Mouse (Mus musculus): ENCODE results near the gene Ift43. TPM values are rescaled to one million over a fixed set of nuclear protein-coding genes. Genes with fewer than 3 reads are reported as not detected.

Ift43 gene
- polyA plus RNA-seq, 1 experiment from 2014 or later = 36.4 TPM

- no peaks in the 10 kb centered on the region for H3K9me3 ChIP-seq (replicated peaks; ENCODE audit: control insufficient read depth, low read length, poor library complexity, severe bottlenecking)
- no peak overlapping the region for H3K4me3 ChIP-seq (ENCODE audit: low read depth, low read length)
- ATAC-seq = no peak
- no peak overlapping the region for H3K27ac ChIP-seq (ENCODE audit: low read length)
- 76% methylated on average over 8 of the region's 8 CpGs for whole genome bisulfite sequencing
- peaks cover 10% of the 10 kb centered on the region for H3K4me1 ChIP-seq (ENCODE audit: control insufficient read depth, insufficient read depth, low read length)
- no peaks in the 10 kb centered on the region for H3K27me3 ChIP-seq (ENCODE audit: control insufficient read depth, insufficient read depth, low read depth, low read length)
- H3K36me3 ChIP-seq (ENCODE audit: control insufficient read depth, insufficient read depth, low read length) = peaks cover 5% of the 10 kb centered on the region; the same call in 1 of the 2 replicates
- H3K4me2 ChIP-seq (ENCODE audit: low read length) = no peak overlapping the region
- H3K9ac ChIP-seq (ENCODE audit: low read depth, low read length) = no peak overlapping the region
These were observed 4.2 kb downstream of the Ift43 start for GRCm38 (mm10) chr12:86086550-86086949.

- H3K4me3 ChIP-seq (ENCODE audit: low read depth, low read length) = no peak overlapping the region
- H3K9me3 ChIP-seq (replicated peaks; ENCODE audit: control insufficient read depth, low read length, poor library complexity, severe bottlenecking) = no peaks in the 10 kb centered on the region
- WGBS = 80% methylated on average over 7 of the region's 7 CpGs
These were observed 5.7 kb downstream of the Ift43 start for GRCm38 (mm10) chr12:86088042-86088441.

GRCm38 (mm10) chr12:86090764-86091163 is 8.4 kb downstream of the Ift43 start:
- WGBS = 56% methylated on average over 4 of the region's 4 CpGs
- H3K4me1 ChIP-seq (ENCODE audit: control insufficient read depth, insufficient read depth, low read length) = 0 out of 2 replicates have a peak, but pooled peaks cover 3% of the 10 kb centered on the region
- H3K36me3 ChIP-seq (ENCODE audit: control insufficient read depth, insufficient read depth, low read length) = peaks cover 5% of the 10 kb centered on the region; the same call in 1 of the 2 replicates
- ATAC-seq = no peak
- no peak overlapping the region for H3K4me3 ChIP-seq (ENCODE audit: low read depth, low read length)
- H3K27me3 ChIP-seq (ENCODE audit: control insufficient read depth, insufficient read depth, low read depth, low read length) = no peaks in the 10 kb centered on the region
- no peak overlapping the region for H3K27ac ChIP-seq (ENCODE audit: low read length)
- H3K9ac ChIP-seq (ENCODE audit: low read depth, low read length) = no peak overlapping the region
- H3K4me2 ChIP-seq (ENCODE audit: low read length) = no peak overlapping the region
- H3K9me3 ChIP-seq (replicated peaks; ENCODE audit: control insufficient read depth, low read length, poor library complexity, severe bottlenecking) = no peaks in the 10 kb centered on the region

More at GRCm38 (mm10) chr12:86088042-86088441, 5.7 kb downstream of the Ift43 start:
- Histone ChIP-seq H3K4me2 (ENCODE audit: low read length) (no peak overlapping the region), H3K27ac (ENCODE audit: low read length) (no peak overlapping the region), H3K27me3 (ENCODE audit: control insufficient read depth, insufficient read depth, low read depth, low read length) (no peaks in the 10 kb centered on the region), H3K4me1 (ENCODE audit: control insufficient read depth, insufficient read depth, low read length) (peaks cover 7% of the 10 kb centered on the region), H3K9ac (ENCODE audit: low read depth, low read length) (no peak overlapping the region), H3K36me3 (ENCODE audit: control insufficient read depth, insufficient read depth, low read length) (peaks cover 5% of the 10 kb centered on the region; the same call in 1 of the 2 replicates)
- ATAC-seq = no peak

DNA sequence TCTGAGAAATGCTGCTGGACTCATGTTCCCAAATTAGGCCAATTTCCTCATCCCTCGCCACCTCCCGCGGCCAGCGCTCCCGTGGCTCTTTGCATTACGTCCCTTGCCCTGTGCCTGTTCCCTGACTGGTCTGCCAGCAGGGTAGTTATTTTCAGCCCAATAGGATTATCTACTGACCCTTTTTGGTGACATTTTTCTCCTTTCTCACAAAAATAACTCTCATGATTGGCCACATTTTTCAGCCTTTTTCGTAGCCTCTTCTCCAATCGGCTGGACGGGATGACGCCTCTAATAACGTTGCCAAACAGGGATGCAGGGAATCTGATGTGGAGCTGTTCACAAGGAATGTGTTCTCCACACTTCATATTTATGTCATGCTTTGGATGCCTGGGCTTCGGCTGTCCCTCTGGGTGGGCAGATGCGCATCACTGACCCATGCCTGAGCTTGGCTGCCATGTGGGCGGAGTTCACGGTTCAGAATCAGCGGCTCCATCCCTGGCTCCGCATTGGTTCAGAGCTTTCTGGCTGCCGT is 9.3 kb downstream of the Ift43 start:
- H3K4me3 ChIP-seq (ENCODE audit: low read depth, low read length) = no peak overlapping the region
- 0 out of 2 replicates have a peak, but pooled peaks cover 3% of the 10 kb centered on the region for H3K4me1 ChIP-seq (ENCODE audit: control insufficient read depth, insufficient read depth, low read length)
- 0 out of 2 replicates have a peak, but pooled peaks have one; percentile 42 for ATAC-seq
- no peaks in the 10 kb centered on the region for H3K9me3 ChIP-seq (replicated peaks; ENCODE audit: control insufficient read depth, low read length, poor library complexity, severe bottlenecking)
- peaks cover 5% of the 10 kb centered on the region; the same call in 1 of the 2 replicates for H3K36me3 ChIP-seq (ENCODE audit: control insufficient read depth, insufficient read depth, low read length)
- H3K27me3 ChIP-seq (ENCODE audit: control insufficient read depth, insufficient read depth, low read depth, low read length) = no peaks in the 10 kb centered on the region
- peak overlapping the region; percentile 41 for H3K4me2 ChIP-seq (ENCODE audit: low read length)
- peak overlapping the region; percentile 27; the same call in 1 of the 2 replicates for H3K9ac ChIP-seq (ENCODE audit: low read depth, low read length)
- WGBS = 25% methylated on average over 18 of the region's 18 CpGs
- no peak overlapping the region for H3K27ac ChIP-seq (ENCODE audit: low read length)

DNA sequence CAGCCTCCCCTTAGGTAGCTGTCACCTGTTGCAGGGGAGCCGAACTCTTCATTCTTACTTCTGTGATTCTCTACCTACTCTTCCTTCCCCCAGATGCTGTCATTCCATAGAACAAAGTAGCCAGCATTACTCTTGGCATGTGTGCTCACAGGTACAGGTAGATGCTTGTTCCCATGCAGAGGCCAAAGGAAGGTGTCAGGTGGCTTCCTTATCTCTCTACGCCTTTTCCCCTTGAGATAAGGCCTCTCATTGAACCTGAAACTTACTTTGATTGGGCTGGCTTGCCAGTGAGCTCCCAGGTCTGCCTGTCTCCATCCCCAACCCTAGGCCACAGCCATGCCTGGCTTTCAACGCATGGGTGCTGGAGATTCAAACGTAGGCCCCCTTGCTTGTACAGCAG is 11.7 kb downstream of the Ift43 start:
- Histone ChIP-seq H3K27me3 (ENCODE audit: control insufficient read depth, insufficient read depth, low read depth, low read length) (no peaks in the 10 kb centered on the region), H3K4me1 (ENCODE audit: control insufficient read depth, insufficient read depth, low read length) (peaks cover 3% of the 10 kb centered on the region; the same call in 1 of the 2 replicates), H3K9ac (ENCODE audit: low read depth, low read length) (no peak overlapping the region), H3K4me2 (ENCODE audit: low read length) (no peak overlapping the region), H3K9me3 (replicated peaks; ENCODE audit: control insufficient read depth, low read length, poor library complexity, severe bottlenecking) (no peaks in the 10 kb centered on the region), H3K27ac (ENCODE audit: low read length) (no peak overlapping the region), H3K4me3 (ENCODE audit: low read depth, low read length) (no peak overlapping the region), H3K36me3 (ENCODE audit: control insufficient read depth, insufficient read depth, low read length) (peaks cover 1% of the 10 kb centered on the region)
- 95% methylated on average over 4 of the region's 4 CpGs for WGBS
- ATAC-seq = no peak

GRCm38 (mm10) chr12:86095806-86096205 is 13.5 kb downstream of the Ift43 start:
- no peak for ATAC-seq
- Histone ChIP-seq H3K36me3 (ENCODE audit: control insufficient read depth, insufficient read depth, low read length) (no peaks in the 10 kb centered on the region; the same call in 1 of the 2 replicates), H3K4me1 (ENCODE audit: control insufficient read depth, insufficient read depth, low read length) (peaks cover 3% of the 10 kb centered on the region; the same call in 1 of the 2 replicates), H3K9ac (ENCODE audit: low read depth, low read length) (no peak overlapping the region), H3K27me3 (ENCODE audit: control insufficient read depth, insufficient read depth, low read depth, low read length) (no peaks in the 10 kb centered on the region), H3K9me3 (replicated peaks; ENCODE audit: control insufficient read depth, low read length, poor library complexity, severe bottlenecking) (no peaks in the 10 kb centered on the region), H3K4me3 (ENCODE audit: low read depth, low read length) (no peak overlapping the region), H3K27ac (ENCODE audit: low read length) (no peak overlapping the region), H3K4me2 (ENCODE audit: low read length) (no peak overlapping the region)
- WGBS = 97% methylated on average over 4 of the region's 4 CpGs

DNA sequence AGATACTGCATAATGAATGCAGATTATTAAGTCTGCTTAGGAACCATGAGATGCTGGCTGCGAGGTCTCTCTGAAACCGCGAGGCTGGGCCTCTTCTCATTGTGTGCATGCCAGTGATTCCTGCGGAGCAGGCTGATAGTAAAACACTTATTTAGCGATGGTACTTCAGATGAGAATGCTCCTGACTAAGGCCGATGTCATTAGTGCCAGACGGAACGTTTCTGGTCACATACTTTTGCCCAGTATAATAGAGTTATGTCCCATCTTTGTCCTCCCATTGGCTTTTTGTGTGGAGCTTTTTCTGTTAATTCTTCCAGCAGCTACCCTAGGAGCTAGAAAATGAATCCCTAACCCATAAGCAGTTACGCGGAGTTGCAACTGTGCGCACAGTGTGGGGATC is 15.4 kb downstream of the Ift43 start:
- Histone ChIP-seq H3K9me3 (replicated peaks; ENCODE audit: control insufficient read depth, low read length, poor library complexity, severe bottlenecking) (no peaks in the 10 kb centered on the region), H3K27ac (ENCODE audit: low read length) (no peak overlapping the region), H3K9ac (ENCODE audit: low read depth, low read length) (no peak overlapping the region), H3K4me2 (ENCODE audit: low read length) (no peak overlapping the region), H3K4me1 (ENCODE audit: control insufficient read depth, insufficient read depth, low read length) (no peaks in the 10 kb centered on the region; the same call in 1 of the 2 replicates), H3K27me3 (ENCODE audit: control insufficient read depth, insufficient read depth, low read depth, low read length) (no peaks in the 10 kb centered on the region), H3K4me3 (ENCODE audit: low read depth, low read length) (no peak overlapping the region), H3K36me3 (ENCODE audit: control insufficient read depth, insufficient read depth, low read length) (no peaks in the 10 kb centered on the region; the same call in 1 of the 2 replicates)
- WGBS = 44% methylated on average over 11 of the region's 11 CpGs
- ATAC-seq = no peak

DNA sequence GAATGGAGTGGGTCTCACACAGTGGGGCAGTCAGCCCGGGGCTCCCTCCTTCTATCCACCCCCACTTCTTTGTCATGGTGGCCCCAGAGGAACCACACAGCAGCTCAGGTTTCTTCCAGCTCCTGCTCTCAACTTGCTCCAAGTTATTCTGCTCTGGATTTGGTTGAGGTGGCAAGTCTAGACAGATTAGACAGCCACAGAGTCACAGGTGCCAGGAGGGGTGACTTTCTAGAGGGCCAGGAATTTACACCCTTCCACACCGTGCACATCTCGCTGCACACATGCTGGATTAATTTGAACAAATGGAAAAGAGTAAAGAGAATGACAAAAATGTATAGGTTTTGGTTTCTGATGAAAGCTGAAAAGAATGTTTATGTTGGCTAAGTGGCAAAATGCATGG is 18.4 kb downstream of the Ift43 start:
- Histone ChIP-seq H3K27ac (ENCODE audit: low read length) (no peak overlapping the region), H3K9ac (ENCODE audit: low read depth, low read length) (no peak overlapping the region), H3K4me2 (ENCODE audit: low read length) (no peak overlapping the region), H3K4me3 (ENCODE audit: low read depth, low read length) (no peak overlapping the region), H3K4me1 (ENCODE audit: control insufficient read depth, insufficient read depth, low read length) (peaks cover 12% of the 10 kb centered on the region), H3K9me3 (replicated peaks; ENCODE audit: control insufficient read depth, low read length, poor library complexity, severe bottlenecking) (no peaks in the 10 kb centered on the region), H3K36me3 (ENCODE audit: control insufficient read depth, insufficient read depth, low read length) (no peaks in the 10 kb centered on the region; the same call in 1 of the 2 replicates), H3K27me3 (ENCODE audit: control insufficient read depth, insufficient read depth, low read depth, low read length) (no peaks in the 10 kb centered on the region)
- ATAC-seq = no peak
- WGBS = 90% methylated on average over 3 of the region's 3 CpGs

DNA sequence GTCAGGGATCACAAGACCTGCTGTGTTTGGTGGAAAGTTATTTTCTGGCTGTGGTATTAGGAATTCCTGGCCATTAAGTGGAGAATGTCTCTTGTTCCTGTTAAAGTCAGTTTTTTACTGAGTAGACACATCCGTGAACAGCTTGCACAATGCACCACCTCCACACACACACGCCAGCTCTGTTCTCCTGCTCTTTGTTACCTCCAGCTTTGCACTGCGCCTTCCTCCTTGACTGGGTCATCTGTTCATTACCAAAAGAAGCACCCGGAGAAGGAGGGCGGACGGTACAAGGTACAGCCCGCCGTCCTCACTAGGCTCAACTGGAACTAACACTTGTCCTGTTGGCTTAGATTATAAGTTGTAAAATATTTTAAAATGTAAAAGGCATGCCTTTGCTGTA is 20.3 kb downstream of the Ift43 start:
- no peak overlapping the region for H3K4me2 ChIP-seq (ENCODE audit: low read length)
- ATAC-seq = no peak
- H3K27me3 ChIP-seq (ENCODE audit: control insufficient read depth, insufficient read depth, low read depth, low read length) = no peaks in the 10 kb centered on the region
- H3K4me1 ChIP-seq (ENCODE audit: control insufficient read depth, insufficient read depth, low read length) = peaks cover 12% of the 10 kb centered on the region
- no peak overlapping the region for H3K27ac ChIP-seq (ENCODE audit: low read length)
- no peaks in the 10 kb centered on the region for H3K9me3 ChIP-seq (replicated peaks; ENCODE audit: control insufficient read depth, low read length, poor library complexity, severe bottlenecking)
- H3K9ac ChIP-seq (ENCODE audit: low read depth, low read length) = no peak overlapping the region
- H3K36me3 ChIP-seq (ENCODE audit: control insufficient read depth, insufficient read depth, low read length) = no peaks in the 10 kb centered on the region
- WGBS = 57% methylated on average over 8 of the region's 8 CpGs
- no peak overlapping the region for H3K4me3 ChIP-seq (ENCODE audit: low read depth, low read length)

Data from midbrain, embryonic 16.5 days (tissue).